Mouse (Mus musculus): ENCODE results near the gene Kcnn4. TPM values are rescaled to one million over a fixed set of nuclear protein-coding genes. Genes with fewer than 3 reads are reported as not detected.

Kcnn4 gene
- total RNA-seq, 2 experiments from 2014 or later: 0.32 to 0.40 TPM

DNA sequence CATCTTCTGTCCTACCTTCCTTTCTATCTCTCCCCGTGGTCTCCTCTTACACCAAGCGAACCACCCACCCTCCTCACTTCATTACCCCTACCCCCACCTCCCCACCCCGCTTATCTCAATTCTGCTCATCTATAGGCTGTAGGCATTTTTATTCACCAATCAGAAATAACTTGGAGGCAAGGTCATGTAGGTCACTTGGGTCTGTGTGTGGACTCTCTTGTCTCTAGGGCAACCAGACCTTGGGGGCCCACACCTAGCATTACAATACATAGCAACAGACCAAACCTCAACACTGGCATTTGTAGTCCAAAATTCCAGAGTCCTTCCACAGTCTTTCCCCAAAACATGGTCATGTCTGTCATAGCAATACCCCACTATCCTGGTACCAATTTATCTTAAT is 40.8 kb downstream of the Kcnn4 start:
- DNase-seq (ENCODE audit: low spot score in 2 of 2): no peak
- intact Hi-C loops (cut with DNase I): no loop called here

- intact Hi-C loops (cut with DNase I): no loop called here
- no peak for DNase-seq (ENCODE audit: low spot score in 2 of 2)
Measured at GRCm38 (mm10) chr7:24413630-24414029, 43.6 kb downstream of the Kcnn4 start.

DNA sequence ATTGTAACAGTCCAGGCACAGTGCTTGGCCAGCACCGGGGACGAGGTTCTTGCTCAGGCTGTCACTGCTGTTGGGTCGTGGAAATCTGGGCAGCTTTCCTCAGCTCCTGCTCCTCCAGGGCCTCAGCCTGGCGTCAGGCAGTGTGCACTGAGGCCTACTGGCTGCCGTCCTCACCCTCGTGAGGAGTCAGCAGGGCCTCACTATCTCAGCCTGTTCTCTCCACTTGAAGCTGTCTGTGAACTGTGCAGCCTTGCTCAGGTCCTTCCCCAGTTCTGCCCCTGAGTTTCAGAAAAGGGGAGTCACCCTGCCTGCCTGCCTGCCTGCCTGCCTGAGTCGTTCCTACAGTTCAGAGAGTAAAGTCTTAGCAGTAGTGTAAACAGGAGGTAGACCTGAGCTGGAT is 45.2 kb downstream of the Kcnn4 start:
- intact Hi-C loops (cut with DNase I): no loop called here
- no peak for DNase-seq (ENCODE audit: low spot score in 2 of 2)

GRCm38 (mm10) chr7:24419579-24419978 is 49.5 kb downstream of the Kcnn4 start:
- intact Hi-C loops (cut with DNase I): no loop called here

GRCm38 (mm10) chr7:24421648-24422047 is 51.6 kb downstream of the Kcnn4 start:
- no peak for DNase-seq (ENCODE audit: low spot score in 2 of 2)
- intact Hi-C loops (cut with DNase I): no loop called here

More at GRCm38 (mm10) chr7:24419579-24419978, 49.5 kb downstream of the Kcnn4 start:
- no peak for DNase-seq (ENCODE audit: low spot score in 2 of 2)

GRCm38 (mm10) chr7:24422251-24422650 is 52.2 kb downstream of the Kcnn4 start:
- intact Hi-C loops (cut with DNase I): no loop called here
- DNase-seq (ENCODE audit: low spot score in 2 of 2): no peak

GRCm38 (mm10) chr7:24423107-24423763 is 53.2 kb downstream of the Kcnn4 start:
- intact Hi-C loops (cut with DNase I): no loop called here
- DNase-seq (ENCODE audit: low spot score in 2 of 2): no peak

GRCm38 (mm10) chr7:24423956-24424732 is 54.1 kb downstream of the Kcnn4 start:
- intact Hi-C loops (cut with DNase I): no loop called here
- no peak for DNase-seq (ENCODE audit: low spot score in 2 of 2)

DNA sequence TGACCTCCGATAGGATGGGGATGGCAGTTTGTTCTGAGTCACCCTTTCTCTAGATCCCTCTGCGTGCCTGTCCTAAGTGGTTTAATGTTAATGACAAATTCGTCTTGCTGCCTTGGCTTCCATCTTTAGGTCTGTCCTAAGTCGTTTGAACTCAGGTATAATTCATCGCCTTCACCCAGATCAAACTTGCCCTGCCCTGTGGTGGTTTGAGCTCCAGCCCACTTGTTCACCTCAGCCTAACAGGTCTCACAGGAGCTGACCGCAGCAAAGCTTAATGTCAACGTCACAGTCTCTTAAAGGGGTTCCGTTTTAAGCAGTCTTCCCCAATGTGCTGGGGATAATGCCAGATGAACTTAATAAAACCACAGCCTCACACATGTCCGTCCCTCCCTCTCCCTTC is 55.9 kb downstream of the Kcnn4 start:
- no peak for DNase-seq (ENCODE audit: low spot score in 2 of 2)
- intact Hi-C loops (cut with DNase I): no loop called here

DNA sequence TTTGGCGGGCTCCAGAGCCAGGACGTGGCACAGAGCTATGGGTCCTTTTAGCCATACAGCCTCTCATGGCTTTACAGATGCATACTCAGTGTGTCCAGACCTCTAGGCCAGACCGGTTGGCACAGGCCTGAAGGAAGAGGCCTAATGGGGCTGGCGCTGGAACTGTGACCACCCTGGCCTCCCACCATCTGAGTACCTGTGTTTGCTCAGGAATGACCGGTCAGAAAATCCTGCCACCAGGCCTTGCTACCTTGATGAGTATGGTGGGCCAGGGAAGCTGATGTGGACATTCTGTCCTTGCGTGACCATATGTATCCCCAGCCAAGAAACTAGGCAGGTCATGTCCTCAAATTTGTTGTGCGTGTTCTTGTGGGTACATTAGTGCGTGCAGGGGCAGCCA is 57.1 kb downstream of the Kcnn4 start:
- DNase-seq (ENCODE audit: low spot score in 2 of 2): no peak
- intact Hi-C loops (cut with DNase I): no loop called here

DNA sequence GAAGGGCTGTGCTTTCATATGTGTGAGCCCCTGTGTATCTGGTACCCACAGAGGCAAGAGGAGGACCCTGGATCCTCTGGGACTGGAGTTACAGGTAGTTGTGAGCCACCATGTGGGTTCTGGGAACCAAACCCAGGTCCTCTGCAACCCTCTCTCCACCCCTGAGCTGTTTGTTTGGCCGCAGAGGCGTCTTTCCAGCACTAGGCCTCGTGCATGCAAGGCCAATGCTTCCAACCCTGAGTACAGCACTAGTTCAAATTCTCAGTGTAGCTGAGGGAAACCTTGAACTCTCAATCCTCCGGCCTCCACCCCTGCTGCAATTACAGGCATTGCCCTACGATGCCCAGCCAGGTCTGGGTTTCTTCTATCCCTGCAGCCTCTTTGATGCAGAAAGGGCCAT is 58.7 kb downstream of the Kcnn4 start:
- intact Hi-C loops (cut with DNase I): no loop called here
- no peak for DNase-seq (ENCODE audit: low spot score in 2 of 2)

- intact Hi-C loops (cut with DNase I): no loop called here
- peak; percentile 80 to 91 for DNase-seq (ENCODE audit: low spot score in 2 of 2)
Measured at GRCm38 (mm10) chr7:24429413-24430112, 59.5 kb downstream of the Kcnn4 start.

DNA sequence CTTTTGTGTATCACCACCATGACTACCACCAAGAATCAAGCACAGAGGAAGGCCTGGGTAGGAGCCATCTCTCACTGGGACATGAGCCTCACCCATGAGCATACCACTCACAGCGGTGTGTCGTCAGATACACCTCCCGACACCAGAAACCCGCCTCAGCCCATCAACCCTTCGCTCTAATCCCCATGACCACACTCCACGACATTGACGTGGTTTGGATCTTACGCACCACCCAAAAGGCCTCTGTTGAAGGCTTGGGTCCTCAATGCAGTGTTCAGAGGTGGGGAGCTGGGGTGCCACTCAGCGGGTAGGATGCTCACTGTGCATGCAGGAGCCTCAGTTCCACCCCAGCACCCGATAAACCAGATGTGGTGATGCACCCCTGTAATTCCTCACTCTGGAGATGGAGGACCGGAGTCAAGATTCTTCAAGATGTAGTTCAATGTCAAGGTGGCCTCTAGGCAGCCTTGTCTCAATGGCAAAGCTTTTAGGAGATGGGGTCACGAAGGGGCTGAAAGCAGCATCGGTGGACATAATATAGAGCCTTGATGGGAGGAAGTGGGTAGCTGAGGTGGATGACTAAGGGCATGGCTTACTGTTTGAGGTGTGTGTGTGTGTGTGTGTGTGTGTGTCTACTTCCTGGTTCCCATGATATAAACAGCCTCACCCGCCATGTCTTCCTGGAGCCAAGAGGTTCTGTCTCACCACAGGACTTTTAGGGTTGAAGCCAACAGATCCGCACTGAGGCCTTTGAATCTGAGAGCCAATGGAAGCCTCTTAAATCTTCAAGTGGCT is 60.7 kb downstream of the Kcnn4 start:
- intact Hi-C loops (cut with DNase I): no loop called here
- DNase-seq (ENCODE audit: low spot score in 2 of 2): no peak

- no peak for DNase-seq (ENCODE audit: low spot score in 2 of 2)
- intact Hi-C loops (cut with DNase I): no loop called here
Measured at GRCm38 (mm10) chr7:24431713-24432112, 61.6 kb downstream of the Kcnn4 start.

- DNase-seq (ENCODE audit: low spot score in 2 of 2): no peak
- intact Hi-C loops (cut with DNase I): no loop called here
Measured at GRCm38 (mm10) chr7:24435305-24435704, 65.2 kb downstream of the Kcnn4 start.

Small RNA genes within 50 kb of the gene (microRNA-seq; reads per million reads assigned to microRNA genes)
- gene Gm27592: 0 reads per million in 2 experiments

Other genes starting within 250 kb of the Kcnn4 start
- 10 to 100 TPM; 20.2 to 22.8 TPM for gene Zfp235, start 236.1 kb upstream of the Kcnn4 start, total RNA-seq (2021)
- 1 to 10 TPM; 3.7 TPM for gene Zfp114, start 195.2 kb upstream of the Kcnn4 start, total RNA-seq (2021)
- 10 to 100 TPM in 1 of 2 experiments, 1 to 10 TPM in 1; 8.7 to 12.2 TPM for gene Zfp111, start 158.8 kb upstream of the Kcnn4 start, total RNA-seq (2021)
- gene Zfp109, start 132.7 kb upstream of the Kcnn4 start, total RNA-seq (2021): 1 to 10 TPM; 6.3 to 7.0 TPM
- 1 to 10 TPM; 6.1 to 7.5 TPM for gene Zfp108, start 115.5 kb upstream of the Kcnn4 start, total RNA-seq (2021)
- gene Zfp93, start 99.8 kb upstream of the Kcnn4 start, total RNA-seq (2021): 10 to 100 TPM; 12.3 to 13.2 TPM
- 10 to 100 TPM; 17.8 to 22.0 TPM for gene Zfp61, start 69.0 kb upstream of the Kcnn4 start, total RNA-seq (2021)
- 10 to 100 TPM; 16.1 to 16.3 TPM for gene Zfp94, start 53.6 kb upstream of the Kcnn4 start, total RNA-seq (2021)
- gene Tescl, start 36.3 kb upstream of the Kcnn4 start, total RNA-seq (2021): not detected
- gene Lypd5, start 21.1 kb upstream of the Kcnn4 start, total RNA-seq (2021): not detected
- 10 to 100 TPM; 35.5 to 39.7 TPM for gene Smg9, start 29.4 kb downstream of the Kcnn4 start, total RNA-seq (2021)
- gene Irgc1, start 82.0 kb downstream of the Kcnn4 start, total RNA-seq (2021): under 1 TPM in 1 of 2 experiments, not detected in 1; 0.19 TPM
- 1 to 10 TPM in 1 of 2 experiments, under 1 TPM in 1; 0.30 to 1.3 TPM for gene Plaur, start 92.2 kb downstream of the Kcnn4 start, total RNA-seq (2021)
- 100 to 1,000 TPM; 282 to 289 TPM for gene Cadm4, start 111.8 kb downstream of the Kcnn4 start, total RNA-seq (2021)
- 10 to 100 TPM; 53.7 to 53.8 TPM for gene Zfp428, start 136.7 kb downstream of the Kcnn4 start, total RNA-seq (2021)
- not detected for gene AC161166.1, start 142.2 kb downstream of the Kcnn4 start, total RNA-seq (2021)
- 10 to 100 TPM; 97.0 to 97.6 TPM for gene Irgq, start 160.4 kb downstream of the Kcnn4 start, total RNA-seq (2021)
- gene Pinlyp, start 175.9 kb downstream of the Kcnn4 start, total RNA-seq (2021): not detected
- 10 to 100 TPM; 34.7 to 37.8 TPM for gene Xrcc1, start 176.0 kb downstream of the Kcnn4 start, total RNA-seq (2021)
- gene Ethe1, start 217.3 kb downstream of the Kcnn4 start, total RNA-seq (2021): 10 to 100 TPM in 1 of 2 experiments, 1 to 10 TPM in 1; 9.3 to 11.3 TPM
- gene Zfp575, start 217.4 kb downstream of the Kcnn4 start, total RNA-seq (2021): 1 to 10 TPM; 6.9 to 7.2 TPM
- under 1 TPM in 1 of 2 experiments, not detected in 1; 0.42 TPM for gene Phldb3, start 240.5 kb downstream of the Kcnn4 start, total RNA-seq (2021)